Mouse (Mus musculus): ENCODE data around the gene Hnrnpul1.

Gene Hnrnpul1

GRCm38 (mm10) chr7:25689603-25690021 is 64.9 kb downstream of the Hnrnpul1 start:
- no peak for DNase-seq (ENCODE audit: low spot score)

GRCm38 (mm10) chr7:25688810-25689586 is 65.6 kb downstream of the Hnrnpul1 start:
- DNase-seq (ENCODE audit: low spot score) = peak; percentile 81

GRCm38 (mm10) chr7:25687811-25688401 is 66.7 kb downstream of the Hnrnpul1 start:
- DNase-seq (ENCODE audit: low spot score) = peak; percentile 80

- peak; percentile 87 for DNase-seq (ENCODE audit: low spot score)
Observed at GRCm38 (mm10) chr7:25686680-25687531, 67.7 kb downstream of the Hnrnpul1 start, which contains the start of gene Tgfb1. Gene Tgfb1, plus strand, starts transcription at chr7:25687002.

- no peak for DNase-seq (ENCODE audit: low spot score)
Observed at GRCm38 (mm10) chr7:25685926-25686470, 68.6 kb downstream of the Hnrnpul1 start.

- DNase-seq (ENCODE audit: low spot score) = no peak
Observed at GRCm38 (mm10) chr7:25684659-25685058, 69.9 kb downstream of the Hnrnpul1 start.

GRCm38 (mm10) chr7:25683474-25684180 is 70.9 kb downstream of the Hnrnpul1 start:
- no peak for DNase-seq (ENCODE audit: low spot score)

- DNase-seq (ENCODE audit: low spot score) = no peak
Observed at GRCm38 (mm10) chr7:25681341-25682231, 73.0 kb downstream of the Hnrnpul1 start.

- DNase-seq (ENCODE audit: low spot score) = peak; percentile 98
Observed at GRCm38 (mm10) chr7:25680514-25681258, 73.9 kb downstream of the Hnrnpul1 start, which contains the start of gene B9d2. Gene B9d2, plus strand, starts transcription at chr7:25680780.

GRCm38 (mm10) chr7:25679971-25680370 is 74.6 kb downstream of the Hnrnpul1 start:
- no peak for DNase-seq (ENCODE audit: low spot score)

GRCm38 (mm10) chr7:25677013-25677412 is 77.5 kb downstream of the Hnrnpul1 start:
- no peak for DNase-seq (ENCODE audit: low spot score)

GRCm38 (mm10) chr7:25676085-25676781 is 78.3 kb downstream of the Hnrnpul1 start:
- peak; percentile 90 for DNase-seq (ENCODE audit: low spot score)

- DNase-seq (ENCODE audit: low spot score) = no peak
Observed at GRCm38 (mm10) chr7:25675405-25675804, 79.2 kb downstream of the Hnrnpul1 start.

GRCm38 (mm10) chr7:25674719-25675300 is 79.7 kb downstream of the Hnrnpul1 start, which contains the start of gene Tmem91:
Gene Tmem91, minus strand, starts transcription at chr7:25675166.
- DNase-seq (ENCODE audit: low spot score) = no peak

- no peak for DNase-seq (ENCODE audit: low spot score)
Observed at GRCm38 (mm10) chr7:25674297-25674696, 80.3 kb downstream of the Hnrnpul1 start.

GRCm38 (mm10) chr7:25672442-25672841 is 82.1 kb downstream of the Hnrnpul1 start:
- no peak for DNase-seq (ENCODE audit: low spot score)

- no peak for DNase-seq (ENCODE audit: low spot score)
Observed at GRCm38 (mm10) chr7:25671686-25672085, 82.9 kb downstream of the Hnrnpul1 start.

All from testis, postnatal 10 days (tissue).